Mouse (Mus musculus) cerebellum, adult 2 months (tissue): ENCODE data around the gene Hmg20a. TPM values are rescaled to one million over a fixed set of nuclear protein-coding genes. Genes with fewer than 3 reads are reported as not detected.
A peak's percentile ranks its signal among the peaks of the same experiment; 100 is the strongest.

Experiments
- DNase-seq, 2 experiments: peaks; one replicate each; pipeline ENCODE4 v3.0.0; 2021
- H3K27ac ChIP-seq: fragments of 200-500 bp; 2 replicates; pipeline ENCODE4 v1.5.1; 2012; ENCODE audit warnings: low read length, control low read depth, inconsistent platforms; ENCODE audit not compliant: insufficient read depth
- H3K27me3 ChIP-seq: fragments of 200-500 bp; 2 replicates; pipeline ENCODE4 v1.6.1; 2012; ENCODE audit warnings: inconsistent platforms, mild to moderate bottlenecking, low read length, moderate library complexity; ENCODE audit not compliant: control insufficient read depth, insufficient read depth
- H3K4me1 ChIP-seq: fragments of 200-500 bp; 2 replicates; pipeline ENCODE4 v1.6.1; 2011; ENCODE audit warnings: low read length; ENCODE audit not compliant: control insufficient read depth, insufficient read depth
- H3K4me3 ChIP-seq: fragments of 200-500 bp; replicated peaks from 2 replicates; pipeline ENCODE3; 2011; ENCODE audit warnings: mild to moderate bottlenecking, low read depth, low read length, control low read depth; ENCODE audit not compliant: insufficient read depth
- CTCF ChIP-seq: fragments of 200-500 bp; IDR thresholded peaks from 2 replicates; pipeline ENCODE4 v1.5.1; 2011; ENCODE audit warnings: low read depth, mild to moderate bottlenecking, control low read depth, low read length, moderate library complexity, borderline replicate concordance; ENCODE audit not compliant: insufficient read depth
- POLR2A ChIP-seq: fragments of 200-500 bp; IDR thresholded peaks from 2 replicates; pipeline ENCODE4 v1.6.1; 2011; ENCODE audit warnings: low read length, control low read depth, borderline replicate concordance; ENCODE audit not compliant: insufficient read depth
- WGBS: fragments of 180-500 bp; shearing (Covaris S2); methylation state at CpG from one replicate; pipeline ENCODE4 v1.1.7; 2018; 5-methylcytosine and 5-hydroxymethylcytosine counted together
- polyA plus RNA-seq: library from polyadenylated mRNA; depleted of rRNA; stranded (reverse); fragments of >200 nt; gene quantifications from 2 replicates; pipeline ENCODE4 v1.2.3, GENCODE M21; 2012

The Hmg20a gene
- polyA plus RNA-seq, 1 experiment, result 59.7 TPM

DNA sequence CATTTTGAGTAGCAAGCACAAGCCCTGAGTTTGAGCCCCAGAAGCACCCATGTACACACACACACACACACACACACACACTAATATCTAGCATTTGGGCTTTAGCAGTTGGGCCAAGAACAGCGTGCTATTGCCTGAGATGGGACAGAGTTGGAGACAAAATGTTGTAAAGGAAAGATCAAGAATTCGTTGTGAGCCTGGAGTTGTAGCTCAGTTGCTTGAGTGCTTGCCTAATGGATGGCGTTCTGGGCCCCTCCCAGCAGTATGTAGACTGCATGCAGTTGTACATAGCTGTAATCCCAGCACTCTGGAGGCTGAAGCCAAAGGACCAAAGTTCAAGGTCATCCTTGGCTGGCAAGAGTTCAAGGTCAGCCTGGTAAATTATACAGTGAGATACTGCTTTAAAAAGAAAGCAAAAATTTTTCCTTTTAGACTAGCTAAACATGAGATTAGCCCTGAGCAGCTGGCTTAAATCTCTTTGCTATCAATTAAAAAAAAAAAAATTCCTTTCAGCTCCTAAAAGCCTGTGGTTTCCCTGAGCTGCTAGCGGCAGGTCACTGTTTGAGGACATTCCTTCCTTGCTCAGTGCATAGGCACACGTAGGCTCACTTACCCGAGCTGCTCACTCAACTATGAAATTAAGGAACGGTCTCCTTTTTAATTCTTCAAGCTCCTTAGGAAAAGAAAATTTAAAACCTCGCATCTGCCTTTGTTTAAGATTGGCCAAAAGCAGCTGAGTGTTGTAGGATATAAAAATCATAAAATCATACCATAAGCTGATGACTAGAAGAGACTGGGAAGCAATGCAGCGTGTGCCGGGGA lies 83.5 kb downstream of the Hmg20a start:
- WGBS, result 24% methylated on average over 10 of the region's 10 CpGs
- Histone ChIP-seq H3K27me3 (no peaks in the 10 kb centered on the region), H3K27ac (no peak overlapping the region), H3K4me3 (peak overlapping the region; percentile 54), H3K4me1 (peaks cover 13% of the 10 kb centered on the region)
- TF ChIP-seq CTCF (no peak), POLR2A (no peak)
- DNase-seq, result peak in 1 of 2 experiments; percentile 21

DNA sequence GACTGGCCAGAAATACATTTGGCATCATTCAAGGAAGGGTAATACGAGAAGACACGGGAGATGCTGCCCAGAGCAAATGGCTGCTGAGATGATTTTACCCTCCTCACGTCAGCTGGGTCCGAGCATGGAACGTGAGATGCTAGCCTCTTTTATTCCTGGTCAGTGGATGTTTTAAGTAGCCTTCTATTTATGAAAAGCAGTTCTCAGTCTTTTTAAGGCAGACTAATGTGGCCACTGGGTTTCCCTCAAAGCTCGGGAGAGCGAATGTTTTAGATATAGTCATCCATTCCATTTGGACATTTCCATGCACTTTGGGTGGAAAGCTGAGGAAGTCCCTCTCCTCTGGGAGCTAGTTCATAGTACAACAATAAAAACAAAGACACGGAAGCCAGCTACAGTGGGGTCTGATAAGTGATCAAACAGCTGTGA lies 84.1 kb downstream of the Hmg20a start:
- WGBS, result 15% methylated on average over 8 of the region's 8 CpGs
- Histone ChIP-seq H3K27ac (no peak overlapping the region), H3K4me3 (peak overlapping the region; percentile 54), H3K27me3 (no peaks in the 10 kb centered on the region), H3K4me1 (peaks cover 13% of the 10 kb centered on the region)
- TF ChIP-seq POLR2A, result no peak
- no peak for TF ChIP-seq CTCF
- DNase-seq, result peak; percentile 49 to 50

DNA sequence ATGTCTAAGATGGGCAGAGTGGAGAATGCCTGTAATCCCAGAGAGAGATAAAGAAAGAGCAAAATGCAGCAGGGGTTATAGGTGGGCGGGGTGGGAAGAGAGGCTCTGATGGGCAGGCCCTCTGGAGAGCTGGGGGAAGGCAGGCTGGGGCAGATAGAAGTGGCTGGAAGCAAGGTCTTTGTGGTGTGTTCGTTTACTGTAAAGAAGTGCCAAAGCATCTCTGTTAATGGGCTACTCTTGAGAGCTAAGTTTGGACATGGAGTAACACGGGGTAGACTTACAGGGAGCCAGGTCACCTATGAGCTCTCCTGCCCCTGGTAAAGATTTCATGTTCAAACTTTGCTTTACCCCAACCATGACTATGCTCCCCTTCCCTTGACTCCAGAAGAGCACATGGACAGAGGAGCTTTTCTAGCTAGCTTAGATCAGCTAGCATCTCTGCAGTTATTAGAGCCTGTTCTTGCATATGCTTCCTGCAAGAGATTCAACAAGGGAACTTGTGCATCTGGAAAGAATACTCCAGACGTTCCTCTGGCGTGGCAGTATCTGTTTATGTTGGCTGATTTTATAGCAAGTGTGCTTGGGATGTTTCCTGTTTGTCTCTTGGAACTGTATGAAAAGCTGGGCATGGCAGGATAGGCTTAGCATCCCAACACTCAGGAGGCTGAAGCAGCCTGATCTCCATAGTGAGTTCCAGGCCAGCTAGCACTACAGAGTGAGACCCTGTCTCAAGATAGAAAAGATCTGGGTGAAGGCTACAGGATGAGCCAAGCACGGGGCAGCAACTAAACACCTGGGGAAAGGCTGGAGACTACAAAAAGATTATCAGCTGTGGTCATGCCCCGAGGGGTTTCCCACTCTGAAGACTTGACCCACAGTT lies 85.5 kb downstream of the Hmg20a start:
- H3K27me3 ChIP-seq, result no peaks in the 10 kb centered on the region
- 97% methylated on average over 7 of the region's 7 CpGs for WGBS
- DNase-seq, result no peak
- H3K4me1 ChIP-seq, result peaks cover 10% of the 10 kb centered on the region
- no peak for TF ChIP-seq POLR2A
- no peak for TF ChIP-seq CTCF
- H3K27ac ChIP-seq, result no peak overlapping the region
- no peak overlapping the region for H3K4me3 ChIP-seq

DNA sequence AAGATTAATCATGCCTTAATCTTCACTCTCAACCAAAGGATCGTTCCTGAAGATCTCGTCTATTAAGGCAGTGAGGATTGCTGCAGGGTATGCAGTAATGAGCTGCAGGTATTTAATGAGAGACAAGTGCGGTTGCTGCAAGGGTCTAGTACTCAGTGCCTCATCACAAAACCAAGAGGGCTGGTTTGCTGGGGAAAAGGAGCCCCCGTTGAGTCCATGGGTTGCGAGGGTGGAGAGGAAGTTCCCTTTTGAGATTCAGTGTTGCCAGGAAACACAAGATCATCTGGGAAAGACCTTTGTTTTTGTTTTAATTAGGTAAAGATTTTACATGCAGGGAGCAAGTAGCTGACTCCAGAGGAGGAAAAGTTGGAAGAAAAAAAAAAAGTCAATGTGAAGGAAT lies 86.1 kb downstream of the Hmg20a start:
- no peak overlapping the region for H3K4me3 ChIP-seq
- H3K27me3 ChIP-seq, result no peaks in the 10 kb centered on the region
- H3K27ac ChIP-seq, result no peak overlapping the region
- TF ChIP-seq POLR2A, result no peak
- no peak for TF ChIP-seq CTCF
- DNase-seq, result no peak
- H3K4me1 ChIP-seq, result peaks cover 10% of the 10 kb centered on the region
- WGBS, result 94% methylated on average over 5 of the region's 5 CpGs

DNA sequence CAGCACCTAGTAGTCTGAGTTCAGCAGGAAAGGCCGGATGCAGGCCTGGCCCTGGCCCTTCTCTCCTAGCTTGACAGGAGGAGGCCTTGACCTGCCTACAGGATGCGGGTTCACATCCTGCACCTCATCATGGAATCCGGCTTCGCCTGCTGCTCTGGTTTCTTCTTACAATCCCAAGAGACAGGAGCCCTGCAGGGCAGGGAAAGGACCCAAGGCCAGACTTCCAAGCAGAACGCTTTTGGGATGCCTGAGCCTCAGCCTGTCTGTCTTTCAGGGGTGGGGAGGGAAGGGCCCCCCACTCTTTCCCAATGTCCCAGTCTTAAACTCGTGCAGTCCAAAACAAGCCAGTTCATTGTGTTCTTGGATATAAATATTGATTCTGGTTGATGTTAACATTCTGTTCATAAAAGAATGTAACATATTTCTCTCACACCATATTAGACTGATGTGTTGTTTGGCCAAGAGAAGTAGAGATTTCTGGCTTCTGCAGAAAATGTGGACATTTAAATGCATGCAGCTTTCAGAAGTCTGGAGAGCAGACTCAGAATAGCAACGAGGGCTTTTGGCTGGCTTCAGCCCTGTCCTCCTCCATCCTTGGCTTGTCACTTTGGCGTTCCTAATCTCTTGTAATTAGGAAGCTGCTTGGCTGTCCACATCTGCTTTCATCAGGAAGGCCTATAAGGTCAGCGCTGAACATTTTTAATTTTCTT lies 86.8 kb downstream of the Hmg20a start:
- Histone ChIP-seq H3K27me3 (no peaks in the 10 kb centered on the region), H3K4me1 (peaks cover 10% of the 10 kb centered on the region), H3K4me3 (no peak overlapping the region), H3K27ac (peak overlapping the region; percentile 78; the same call in 1 of the 2 replicates)
- DNase-seq, result peak in 1 of 2 experiments; percentile 25
- WGBS, result 68% methylated on average over 9 of the region's 9 CpGs
- no peak for TF ChIP-seq POLR2A
- no peak for TF ChIP-seq CTCF

DNA sequence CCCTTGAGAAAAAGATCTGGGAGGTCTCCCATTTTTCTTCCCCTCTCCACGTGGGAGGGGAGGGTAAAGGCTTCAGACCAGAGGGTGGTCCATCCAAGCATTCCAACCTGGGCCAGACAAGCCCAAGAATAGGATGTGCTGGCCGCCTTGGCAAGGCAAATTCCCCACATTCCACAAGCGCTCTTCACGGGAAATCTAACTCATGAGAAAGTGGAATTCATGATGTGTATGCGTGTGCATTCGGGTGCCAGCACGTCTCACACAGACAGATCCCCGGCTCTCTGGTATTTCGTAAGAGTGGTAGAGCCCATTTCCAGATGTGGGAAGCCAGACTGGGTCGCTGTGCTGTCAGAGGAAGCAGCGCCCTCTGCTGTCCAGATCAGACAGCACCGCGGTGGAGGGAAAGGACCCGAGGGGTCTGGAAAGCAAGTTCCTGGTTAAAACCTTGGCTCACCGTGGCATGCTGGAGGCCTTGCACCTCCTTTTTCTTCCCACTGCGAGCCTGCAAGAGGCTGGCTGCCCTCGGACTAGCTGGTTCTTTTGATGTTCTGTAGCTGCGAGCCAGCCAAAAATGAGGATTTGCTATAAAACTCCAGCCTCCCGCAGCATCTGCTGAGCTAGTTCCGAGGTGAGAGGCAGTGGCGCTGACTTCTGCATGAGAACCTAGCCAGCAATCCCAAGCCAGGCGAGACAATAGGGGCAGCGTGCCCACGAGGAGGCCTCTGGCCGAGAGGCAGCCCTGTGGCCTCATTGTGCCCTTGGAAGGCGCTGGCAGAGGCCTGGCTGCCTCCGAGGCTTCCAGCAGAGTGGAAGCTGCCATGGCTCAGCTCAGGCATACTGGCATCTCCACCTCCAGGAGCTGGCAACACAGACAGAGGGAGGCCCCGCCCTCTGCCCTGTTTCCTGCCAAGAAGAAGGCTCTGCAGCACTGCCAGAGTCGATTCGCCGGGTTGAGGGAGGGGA lies 87.7 kb downstream of the Hmg20a start:
- TF ChIP-seq POLR2A, result no peak
- peak; percentile 80 for TF ChIP-seq CTCF
- peaks cover 10% of the 10 kb centered on the region for H3K4me1 ChIP-seq
- 4% methylated on average over 31 of the region's 31 CpGs for WGBS
- peak; percentile 96 to 98 for DNase-seq
- H3K4me3 ChIP-seq, result peak overlapping the region; percentile 52
- H3K27ac ChIP-seq, result peak overlapping the region; percentile 78
- H3K27me3 ChIP-seq, result no peaks in the 10 kb centered on the region
